Mouse (Mus musculus): ENCODE results near the gene Zfp30. TPM values are rescaled to one million over a fixed set of nuclear protein-coding genes. Genes with fewer than 3 reads are reported as not detected.
A peak's percentile ranks its signal among the peaks of the same experiment; 100 is the strongest.

The Zfp30 gene
- 1.8 and 2.0 TPM in 2 replicates for polyA plus RNA-seq (2012; rRNA removed)

GRCm38 (mm10) chr7:29783871-29784551 lies at the start of gene Zfp30:
TSS of gene Zfp30 (plus strand) at chr7:29783998.
- TF ChIP-seq CTCF (IDR thresholded peaks at IDR 0.05; ENCODE audit: insufficient read depth, low read length): no peak
- TF ChIP-seq POLR2A (IDR thresholded peaks at IDR 0.05; ENCODE audit: borderline replicate concordance, extremely low read depth, low read depth, low read length): peak; percentile 47; the same call in 1 of the 2 replicates
- Histone ChIP-seq H3K4me1 (ENCODE audit: control insufficient read depth, insufficient read depth, low read length) (no peaks in the 10 kb centered on the region), H3K4me3 (replicated peaks; ENCODE audit: extremely low read depth, low read depth, low read length) (peak within 1 kb of the TSS; percentile 86)
- peak; percentile 69 for DNase-seq
- under 1% methylated on average over 45 of the region's 45 CpGs for WGBS

DNA sequence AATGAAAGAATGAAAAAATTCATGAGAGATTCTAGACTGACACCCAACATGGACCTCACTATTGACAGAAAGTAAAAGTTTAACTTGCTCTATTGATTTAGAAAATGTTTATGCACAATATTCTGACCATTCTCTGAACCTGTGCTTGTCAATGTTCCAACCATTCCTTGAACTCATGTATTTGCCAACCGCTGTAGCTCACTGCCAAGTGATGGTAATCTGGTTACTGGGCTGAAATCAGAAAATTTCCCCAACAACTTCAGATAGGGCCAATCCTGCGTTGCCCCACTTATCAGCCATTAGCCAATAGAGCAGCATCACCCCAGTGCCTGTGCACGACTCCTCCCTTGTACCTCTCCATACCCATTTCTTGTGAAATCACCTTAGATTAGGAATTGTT lies 41.5 kb upstream of the Zfp30 start:
- TF ChIP-seq CTCF (IDR thresholded peaks at IDR 0.05; ENCODE audit: insufficient read depth, low read length) (no peak), POLR2A (IDR thresholded peaks at IDR 0.05; ENCODE audit: borderline replicate concordance, extremely low read depth, low read depth, low read length) (no peak)
- DNase-seq: no peak
- 67% methylated on average over 3 of the region's 3 CpGs for WGBS
- Histone ChIP-seq H3K4me3 (replicated peaks; ENCODE audit: extremely low read depth, low read depth, low read length) (no peak overlapping the region), H3K4me1 (ENCODE audit: control insufficient read depth, insufficient read depth, low read length) (no peaks in the 10 kb centered on the region)

GRCm38 (mm10) chr7:29760476-29760875 lies 23.3 kb upstream of the Zfp30 start:
- no peak for DNase-seq
- H3K4me1 ChIP-seq (ENCODE audit: control insufficient read depth, insufficient read depth, low read length): no peaks in the 10 kb centered on the region
- WGBS: 80% methylated on average over 5 of the region's 5 CpGs
- TF ChIP-seq POLR2A (IDR thresholded peaks at IDR 0.05; ENCODE audit: borderline replicate concordance, extremely low read depth, low read depth, low read length) (no peak), CTCF (IDR thresholded peaks at IDR 0.05; ENCODE audit: insufficient read depth, low read length) (no peak)
- no peak overlapping the region for H3K4me3 ChIP-seq (replicated peaks; ENCODE audit: extremely low read depth, low read depth, low read length)

GRCm38 (mm10) chr7:29764702-29765101 lies 19.1 kb upstream of the Zfp30 start:
- no peak for DNase-seq
- no peak for TF ChIP-seq CTCF (IDR thresholded peaks at IDR 0.05; ENCODE audit: insufficient read depth, low read length)
- TF ChIP-seq POLR2A (IDR thresholded peaks at IDR 0.05; ENCODE audit: borderline replicate concordance, extremely low read depth, low read depth, low read length): no peak
- H3K4me1 ChIP-seq (ENCODE audit: control insufficient read depth, insufficient read depth, low read length): peaks cover 7% of the 10 kb centered on the region; the same call in 1 of the 2 replicates
- WGBS: 80% methylated on average over 7 of the region's 7 CpGs
- H3K4me3 ChIP-seq (replicated peaks; ENCODE audit: extremely low read depth, low read depth, low read length): no peak overlapping the region

GRCm38 (mm10) chr7:29767058-29767686 lies 16.6 kb upstream of the Zfp30 start:
- under 1% methylated on average over 15 of the region's 15 CpGs for WGBS
- DNase-seq: peak; percentile 83
- Histone ChIP-seq H3K4me3 (replicated peaks; ENCODE audit: extremely low read depth, low read depth, low read length) (peak overlapping the region; percentile 61), H3K4me1 (ENCODE audit: control insufficient read depth, insufficient read depth, low read length) (peaks cover 7% of the 10 kb centered on the region; the same call in 1 of the 2 replicates)
- TF ChIP-seq POLR2A (IDR thresholded peaks at IDR 0.05; ENCODE audit: borderline replicate concordance, extremely low read depth, low read depth, low read length) (peak; percentile 40; the same call in 1 of the 2 replicates), CTCF (IDR thresholded peaks at IDR 0.05; ENCODE audit: insufficient read depth, low read length) (no peak)

DNA sequence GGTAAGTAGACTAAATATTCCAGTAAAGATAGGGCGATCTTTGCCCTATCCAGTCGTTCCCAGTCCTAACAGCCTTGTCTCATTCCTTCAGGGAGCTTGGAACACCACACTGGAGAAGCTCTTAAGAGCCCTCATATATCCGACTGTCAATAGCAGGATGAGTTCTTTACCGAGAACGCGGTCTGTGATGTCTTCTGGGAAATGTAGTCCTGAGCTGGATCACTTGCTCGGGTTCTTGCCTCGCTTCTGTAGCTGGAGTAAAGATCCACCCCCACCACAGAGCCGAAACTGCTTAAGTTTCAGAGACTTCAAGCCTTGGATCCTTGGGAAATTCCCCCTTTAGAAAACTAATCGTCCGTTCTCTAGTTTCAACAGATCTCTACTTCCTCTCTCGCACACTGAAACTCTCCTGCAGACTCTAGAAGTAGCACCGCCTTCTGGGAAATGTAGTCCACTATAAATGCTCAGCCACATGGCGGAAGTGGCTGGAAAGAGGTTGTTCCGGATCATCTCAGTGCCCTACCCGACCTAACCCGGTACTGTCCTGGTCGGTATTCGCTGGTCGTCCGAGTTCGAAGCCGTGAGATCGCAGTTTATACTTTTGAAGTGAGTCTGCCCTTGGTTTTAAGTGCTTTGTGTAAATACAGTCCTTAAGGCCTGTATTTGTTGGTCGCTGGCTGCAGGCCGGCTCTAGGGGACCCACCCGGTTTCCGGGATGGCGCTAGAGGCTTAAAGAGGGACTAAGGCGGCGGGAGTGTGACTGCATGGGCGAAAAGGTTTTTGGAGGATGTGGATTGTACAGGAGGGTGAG lies 15.5 kb upstream of the Zfp30 start, which contains the start of gene Zfp84:
Zfp84 (plus strand) TSS at position 463 of the 811 bp plus-strand sequence.
- under 1% methylated on average over 32 of the region's 32 CpGs for WGBS
- H3K4me3 ChIP-seq (replicated peaks; ENCODE audit: extremely low read depth, low read depth, low read length): peak within 1 kb of the TSS; percentile 89
- peaks cover 7% of the 10 kb centered on the region; the same call in 1 of the 2 replicates for H3K4me1 ChIP-seq (ENCODE audit: control insufficient read depth, insufficient read depth, low read length)
- DNase-seq: peak; percentile 85
- TF ChIP-seq POLR2A (IDR thresholded peaks at IDR 0.05; ENCODE audit: borderline replicate concordance, extremely low read depth, low read depth, low read length) (peak; percentile 83; the same call in 1 of the 2 replicates), CTCF (IDR thresholded peaks at IDR 0.05; ENCODE audit: insufficient read depth, low read length) (no peak)

GRCm38 (mm10) chr7:29768980-29769379 lies 14.8 kb upstream of the Zfp30 start:
- Histone ChIP-seq H3K4me3 (replicated peaks; ENCODE audit: extremely low read depth, low read depth, low read length) (peak overlapping the region; percentile 89), H3K4me1 (ENCODE audit: control insufficient read depth, insufficient read depth, low read length) (peaks cover 7% of the 10 kb centered on the region; the same call in 1 of the 2 replicates)
- DNase-seq: no peak
- no peak for TF ChIP-seq POLR2A (IDR thresholded peaks at IDR 0.05; ENCODE audit: borderline replicate concordance, extremely low read depth, low read depth, low read length)
- TF ChIP-seq CTCF (IDR thresholded peaks at IDR 0.05; ENCODE audit: insufficient read depth, low read length): no peak
- 4% methylated on average over 10 of the region's 10 CpGs for WGBS

DNA sequence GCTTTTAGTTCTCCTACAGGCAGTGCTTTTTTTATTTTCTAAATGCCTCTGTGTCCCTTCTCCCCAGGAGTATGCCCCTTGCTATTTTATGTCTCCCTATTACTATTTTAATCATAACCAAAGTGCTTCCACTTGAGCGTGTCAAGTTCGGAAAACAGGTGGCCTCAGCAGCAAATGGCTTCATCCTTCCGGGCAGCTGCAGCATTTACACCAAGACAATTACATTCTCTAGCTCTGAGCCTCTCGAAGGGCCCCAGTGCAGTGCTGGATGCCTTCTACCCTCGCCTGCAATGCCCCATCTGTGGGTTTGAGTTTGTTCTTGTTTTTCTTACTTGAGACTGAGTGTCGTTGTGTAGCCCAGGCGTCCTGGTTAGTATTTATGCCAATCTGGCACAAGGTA lies 10.3 kb upstream of the Zfp30 start:
- no peak overlapping the region for H3K4me3 ChIP-seq (replicated peaks; ENCODE audit: extremely low read depth, low read depth, low read length)
- TF ChIP-seq POLR2A (IDR thresholded peaks at IDR 0.05; ENCODE audit: borderline replicate concordance, extremely low read depth, low read depth, low read length) (no peak), CTCF (IDR thresholded peaks at IDR 0.05; ENCODE audit: insufficient read depth, low read length) (no peak)
- no peak for DNase-seq
- H3K4me1 ChIP-seq (ENCODE audit: control insufficient read depth, insufficient read depth, low read length): 0 out of 2 replicates have a peak, but pooled peaks cover 3% of the 10 kb centered on the region
- 91% methylated on average over 7 of the region's 7 CpGs for WGBS

DNA sequence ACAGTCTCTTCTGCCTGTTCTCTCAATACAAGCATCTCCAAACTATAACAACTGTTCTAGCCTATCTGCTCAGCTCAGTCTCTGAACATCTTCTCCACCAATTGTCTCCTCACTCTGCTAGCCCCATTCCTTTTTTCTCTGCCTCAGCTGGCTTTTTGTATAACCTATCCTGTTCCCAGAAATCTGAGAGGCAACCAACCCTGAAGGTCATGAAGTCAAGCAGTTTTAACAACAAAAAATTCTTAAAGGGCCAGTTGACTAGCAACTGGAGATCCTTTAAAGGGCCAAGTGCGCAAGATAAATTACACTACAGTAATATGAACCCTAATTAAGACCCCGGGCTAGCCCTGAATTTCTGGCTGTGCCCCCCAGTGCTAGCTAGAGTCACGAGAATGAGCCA lies 9.4 kb upstream of the Zfp30 start:
- no peak for DNase-seq
- WGBS: over 99% methylated on average over 3 of the region's 3 CpGs

More for the DNA sequence above, 9.4 kb upstream of the Zfp30 start:
- Histone ChIP-seq H3K4me1 (ENCODE audit: control insufficient read depth, insufficient read depth, low read length) (no peaks in the 10 kb centered on the region), H3K4me3 (replicated peaks; ENCODE audit: extremely low read depth, low read depth, low read length) (no peak overlapping the region)
- no peak for TF ChIP-seq CTCF (IDR thresholded peaks at IDR 0.05; ENCODE audit: insufficient read depth, low read length)
